Mouse (Mus musculus): ENCODE measurements around the gene Atp2c2. TPM values are rescaled to one million over a fixed set of nuclear protein-coding genes. Genes with fewer than 3 reads are reported as not detected.
A peak's percentile ranks its signal among the peaks of the same experiment; 100 is the strongest.

Gene Atp2c2
- total RNA-seq, 2 experiments from 2014 or later, result not detected

GRCm38 (mm10) chr8:119737093-119737900, 37.5 kb downstream of the Atp2c2 start:
- no peak for DNase-seq
- intact Hi-C loops (cut with DNase I), result no loop called here

- intact Hi-C loops (cut with DNase I), result no loop called here
- no peak for DNase-seq
These were observed 38.5 kb downstream of the Atp2c2 start for GRCm38 (mm10) chr8:119738129-119738907.

- DNase-seq, result no peak
- intact Hi-C loops (cut with DNase I), result no loop called here
These were observed 40.8 kb downstream of the Atp2c2 start for GRCm38 (mm10) chr8:119740634-119741033.

- intact Hi-C loops (cut with DNase I), result no loop called here
- peak in 1 of 2 experiments; percentile 30 for DNase-seq
These were observed 42.6 kb downstream of the Atp2c2 start for GRCm38 (mm10) chr8:119742409-119742808.

- intact Hi-C loops (cut with DNase I), result loop anchor here (2.0 kb wide), 1 partner anchor 45 kb away; no protein-coding TSS in a partner anchor
- DNase-seq, result peak; percentile 42 to 63
These were observed 43.6 kb downstream of the Atp2c2 start for GRCm38 (mm10) chr8:119743291-119744026.

- no peak for DNase-seq
- intact Hi-C loops (cut with DNase I), result loop anchor here (2.0 kb wide), 1 partner anchor 46 kb away; no protein-coding TSS in a partner anchor
These were observed 44.8 kb downstream of the Atp2c2 start for GRCm38 (mm10) chr8:119744604-119745003.

GRCm38 (mm10) chr8:119755238-119756146, 55.7 kb downstream of the Atp2c2 start:
- intact Hi-C loops (cut with DNase I), result no loop called here
- no peak for DNase-seq

GRCm38 (mm10) chr8:119756147-119756461, 56.3 kb downstream of the Atp2c2 start:
- intact Hi-C loops (cut with DNase I), result no loop called here
- no peak for DNase-seq

GRCm38 (mm10) chr8:119756538-119756937, 56.7 kb downstream of the Atp2c2 start:
- DNase-seq, result peak in 1 of 2 experiments; percentile 14
- intact Hi-C loops (cut with DNase I), result no loop called here

GRCm38 (mm10) chr8:119761692-119762091, 61.9 kb downstream of the Atp2c2 start:
- DNase-seq, result no peak
- intact Hi-C loops (cut with DNase I), result no loop called here

GRCm38 (mm10) chr8:119762226-119763220, 62.7 kb downstream of the Atp2c2 start:
- DNase-seq, result no peak
- intact Hi-C loops (cut with DNase I), result no loop called here

- DNase-seq, result no peak
- intact Hi-C loops (cut with DNase I), result no loop called here
These were observed 65.5 kb downstream of the Atp2c2 start for GRCm38 (mm10) chr8:119765311-119765710.

- intact Hi-C loops (cut with DNase I), result no loop called here
- no peak for DNase-seq
These were observed 66.1 kb downstream of the Atp2c2 start for GRCm38 (mm10) chr8:119765761-119766444.

- DNase-seq, result peak; percentile 36 to 41
- intact Hi-C loops (cut with DNase I), result no loop called here
These were observed 76.9 kb downstream of the Atp2c2 start for GRCm38 (mm10) chr8:119776668-119777245.

- no peak for DNase-seq
- intact Hi-C loops (cut with DNase I), result no loop called here
These were observed 78.0 kb downstream of the Atp2c2 start for GRCm38 (mm10) chr8:119777765-119778164.

- peak; percentile 100 for DNase-seq
- intact Hi-C loops (cut with DNase I), result no loop called here
These were observed 78.5 kb downstream of the Atp2c2 start, which contains the start of gene Tldc1 for GRCm38 (mm10) chr8:119778263-119778662. Gene Tldc1, minus strand, starts transcription at chr8:119778416.

- intact Hi-C loops (cut with DNase I), result loop anchor here (1.0 kb wide), 2 partner anchors 80 to 93 kb away; no protein-coding TSS in a partner anchor
- DNase-seq, result peak; percentile 89 to 92
These were observed 79.4 kb downstream of the Atp2c2 start for GRCm38 (mm10) chr8:119779013-119779737.
